Mouse (Mus musculus) cerebellum, adult 11-12 months (tissue): ENCODE measurements around the gene Pds5b.
"Not testable (repeated sequence)": the region's sequence is repeated elsewhere in the genome, so short reads cannot be mapped to it uniquely, and the experiment has no call there.

Experiments
- DNase-seq: peaks from one replicate; pipeline ENCODE4 v3.0.0; 2022

The Pds5b gene

GRCm38 (mm10) chr5:150706651-150707050 lies 33.1 kb downstream of the Pds5b start:
- DNase-seq: not testable (repeated sequence)

- DNase-seq: not testable (repeated sequence)
These were observed 33.6 kb downstream of the Pds5b start for GRCm38 (mm10) chr5:150707181-150707580.

- DNase-seq: no peak
These were observed 38.0 kb downstream of the Pds5b start for GRCm38 (mm10) chr5:150711503-150711902.

GRCm38 (mm10) chr5:150713431-150713830 lies 39.9 kb downstream of the Pds5b start:
- no peak for DNase-seq

GRCm38 (mm10) chr5:150717775-150718174 lies 44.2 kb downstream of the Pds5b start:
- DNase-seq: peak; percentile 33

GRCm38 (mm10) chr5:150724641-150725040 lies 51.1 kb downstream of the Pds5b start:
- no peak for DNase-seq

- not testable (repeated sequence) for DNase-seq
These were observed 63.5 kb downstream of the Pds5b start for GRCm38 (mm10) chr5:150737028-150737427.

GRCm38 (mm10) chr5:150739311-150739710 lies 65.8 kb downstream of the Pds5b start:
- DNase-seq: no peak

- no peak for DNase-seq
These were observed 67.1 kb downstream of the Pds5b start for GRCm38 (mm10) chr5:150740597-150740996.

- DNase-seq: no peak
These were observed 83.1 kb downstream of the Pds5b start for GRCm38 (mm10) chr5:150756623-150757022.

GRCm38 (mm10) chr5:150772403-150772802 lies 98.9 kb downstream of the Pds5b start:
- no peak for DNase-seq

GRCm38 (mm10) chr5:150773083-150773482 lies 99.5 kb downstream of the Pds5b start:
- DNase-seq: no peak

GRCm38 (mm10) chr5:150788261-150788660 lies 114.7 kb downstream of the Pds5b start:
- no peak for DNase-seq

- no peak for DNase-seq
These were observed 115.5 kb downstream of the Pds5b start for GRCm38 (mm10) chr5:150789039-150789438.

GRCm38 (mm10) chr5:150794181-150794580 lies 120.6 kb downstream of the Pds5b start:
- DNase-seq: no peak

- DNase-seq: no peak
These were observed 126.5 kb downstream of the Pds5b start for GRCm38 (mm10) chr5:150800056-150800455.

- DNase-seq: no peak
These were observed 140.8 kb downstream of the Pds5b start for GRCm38 (mm10) chr5:150814111-150814990.

- DNase-seq: no peak
These were observed 141.9 kb downstream of the Pds5b start for GRCm38 (mm10) chr5:150815400-150815799.

- DNase-seq: no peak
These were observed 143.2 kb downstream of the Pds5b start for GRCm38 (mm10) chr5:150816775-150817174.

GRCm38 (mm10) chr5:150818041-150818440 lies 144.5 kb downstream of the Pds5b start:
- no peak for DNase-seq

- no peak for DNase-seq
These were observed 145.3 kb downstream of the Pds5b start for GRCm38 (mm10) chr5:150818886-150819285.

- DNase-seq: no peak
These were observed 146.0 kb downstream of the Pds5b start for GRCm38 (mm10) chr5:150819520-150819919.

- DNase-seq: no peak
These were observed 147.6 kb downstream of the Pds5b start for GRCm38 (mm10) chr5:150821152-150821551.

- no peak for DNase-seq
These were observed 149.2 kb downstream of the Pds5b start for GRCm38 (mm10) chr5:150822781-150823180.

- DNase-seq: no peak
These were observed 149.8 kb downstream of the Pds5b start for GRCm38 (mm10) chr5:150823361-150823760.
